Mouse (Mus musculus): ENCODE measurements around the gene Cd9. TPM values are rescaled to one million over a fixed set of nuclear protein-coding genes. Genes with fewer than 3 reads are reported as not detected.
"Not testable (repeated sequence)": the region's sequence is repeated elsewhere in the genome, so short reads cannot be mapped to it uniquely, and the experiment has no call there.

Cd9 gene
- total and polyA plus RNA-seq, 3 experiments, result 12.1 to 27.5 (median 21.6) TPM

DNA sequence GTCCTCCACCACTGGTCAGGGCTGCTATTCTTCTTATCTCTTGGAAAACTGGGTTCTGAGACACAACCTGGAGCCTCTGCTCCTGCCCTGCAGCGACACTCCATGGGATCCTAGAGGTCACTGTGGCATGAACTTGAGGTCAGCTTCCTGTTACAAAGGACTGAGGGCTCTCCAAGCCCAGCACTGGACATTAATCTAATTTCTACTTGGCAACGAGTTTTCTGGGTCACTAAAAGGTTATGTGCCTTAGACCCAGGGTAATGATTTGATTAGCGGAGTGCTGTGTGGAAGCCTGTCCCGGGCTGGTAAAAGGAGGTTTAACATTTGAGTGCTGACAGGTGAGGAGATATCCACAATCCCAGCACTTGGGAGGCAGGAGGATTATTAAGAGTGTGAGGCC is 9.0 kb downstream of the Cd9 start:
- dilution Hi-C loops (cut with MboI; ENCODE audit: extremely low pct_ligation_motif_present, extremely low pct_unique_long_range_greater_than_20kb, low sequenced_read_pairs) (no loop called here), in situ Hi-C loops (cut with MboI; ENCODE audit: low pct_ligation_motif_present, low pct_unique_long_range_greater_than_20kb, low sequenced_read_pairs) (no loop called here)
- Histone ChIP-seq H3K36me3 (replicated peaks in 1 of 2; ENCODE audit: control insufficient read depth in 1 of 2, insufficient read depth in 1 of 2, low read length in 1 of 2) (peaks cover 0 to 5% of the 10 kb centered on the region in 2 experiments), H3K4me3 (replicated peaks in 1 of 3; ENCODE audit: low read depth in 2 of 3, low read length in 2 of 3, poor library complexity in 1 of 3) (no peak overlapping the region), H3K4me1 (ENCODE audit: control insufficient read depth in 1 of 2, insufficient read depth in 2 of 2) (peaks cover 19 to 58% of the 10 kb centered on the region in 2 experiments), H3K27ac (ENCODE audit: insufficient read depth, low read depth) (no peak overlapping the region), H3K9ac (ENCODE audit: insufficient read depth, low read depth) (no peak overlapping the region), H3K9me3 (replicated peaks; ENCODE audit: low read length) (no peaks in the 10 kb centered on the region), H3K4me2 (ENCODE audit: insufficient read depth, low read depth, poor library complexity, severe bottlenecking) (no peak overlapping the region), H3K27me3 (replicated peaks) (no peaks in the 10 kb centered on the region), H3K79me2 (replicated peaks; ENCODE audit: control insufficient read depth, extremely low read depth, insufficient read depth, poor library complexity, severe bottlenecking) (no peaks in the 10 kb centered on the region)
- no peak for DNase-seq (ENCODE audit: extremely low read depth)
- no peak for TF ChIP-seq HCFC1 (IDR thresholded peaks at IDR 0.05; ENCODE audit: low read depth, low read length)
- no peak for TF ChIP-seq UBTF (IDR thresholded peaks at IDR 0.05; ENCODE audit: low read depth, low read length)
- TF ChIP-seq CHD2 (IDR thresholded peaks at IDR 0.05; ENCODE audit: low read length), result no peak

GRCm38 (mm10) chr6:125484721-125485120 is 9.9 kb downstream of the Cd9 start:
- Histone ChIP-seq H3K9ac (ENCODE audit: insufficient read depth, low read depth) (no peak overlapping the region), H3K4me2 (ENCODE audit: insufficient read depth, low read depth, poor library complexity, severe bottlenecking) (no peak overlapping the region), H3K9me3 (replicated peaks; ENCODE audit: low read length) (no peaks in the 10 kb centered on the region), H3K36me3 (replicated peaks in 1 of 2; ENCODE audit: control insufficient read depth in 1 of 2, insufficient read depth in 1 of 2, low read length in 1 of 2) (no peaks in the 10 kb centered on the region), H3K4me3 (replicated peaks in 1 of 3; ENCODE audit: low read depth in 2 of 3, low read length in 2 of 3, poor library complexity in 1 of 3) (no peak overlapping the region), H3K27me3 (replicated peaks) (no peaks in the 10 kb centered on the region), H3K27ac (ENCODE audit: insufficient read depth, low read depth) (no peak overlapping the region), H3K79me2 (replicated peaks; ENCODE audit: control insufficient read depth, extremely low read depth, insufficient read depth, poor library complexity, severe bottlenecking) (no peaks in the 10 kb centered on the region), H3K4me1 (ENCODE audit: control insufficient read depth in 1 of 2, insufficient read depth in 2 of 2) (peaks cover 26 to 59% of the 10 kb centered on the region in 2 experiments)
- no peak for DNase-seq (ENCODE audit: extremely low read depth)
- in situ Hi-C loops (cut with MboI; ENCODE audit: low pct_ligation_motif_present, low pct_unique_long_range_greater_than_20kb, low sequenced_read_pairs), result no loop called here
- TF ChIP-seq ETS1 (conservative IDR thresholded peaks at IDR 0.05; ENCODE audit: low read depth, low read length) (no peak), MAX (IDR thresholded peaks at IDR 0.05; ENCODE audit: low read length) (no peak), ZMIZ1 (IDR thresholded peaks at IDR 0.05; ENCODE audit: low read depth, low read length) (no peak)
- dilution Hi-C loops (cut with MboI; ENCODE audit: extremely low pct_ligation_motif_present, extremely low pct_unique_long_range_greater_than_20kb, low sequenced_read_pairs), result no loop called here

DNA sequence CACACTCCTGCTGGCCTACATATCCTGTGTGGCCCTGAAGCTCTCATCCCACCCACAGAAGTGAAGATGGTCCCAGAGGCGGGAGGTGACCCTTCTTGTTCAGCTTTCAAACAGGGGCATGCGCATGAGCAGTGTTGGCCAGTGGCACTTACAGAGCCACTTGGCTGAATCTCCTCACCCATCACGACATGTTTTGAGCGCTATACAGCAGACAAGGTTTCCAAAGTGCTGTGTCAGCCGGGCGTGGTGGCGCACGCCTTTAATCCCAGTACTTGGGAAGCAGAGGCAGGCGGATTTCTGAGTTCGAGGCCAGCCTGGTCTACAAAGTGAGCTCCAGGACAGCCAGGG is 10.3 kb downstream of the Cd9 start:
- peaks cover 30 to 59% of the 10 kb centered on the region in 2 experiments for H3K4me1 ChIP-seq (ENCODE audit: control insufficient read depth in 1 of 2, insufficient read depth in 2 of 2)

More for the DNA sequence above, 10.3 kb downstream of the Cd9 start:
- in situ Hi-C loops (cut with MboI; ENCODE audit: low pct_ligation_motif_present, low pct_unique_long_range_greater_than_20kb, low sequenced_read_pairs); H3K9me3 ChIP-seq (replicated peaks; ENCODE audit: low read length); H3K79me2 ChIP-seq (replicated peaks; ENCODE audit: control insufficient read depth, extremely low read depth, insufficient read depth, poor library complexity, severe bottlenecking); DNase-seq (ENCODE audit: extremely low read depth); H3K9ac ChIP-seq (ENCODE audit: insufficient read depth, low read depth); H3K36me3 ChIP-seq (replicated peaks in 1 of 2; ENCODE audit: control insufficient read depth in 1 of 2, insufficient read depth in 1 of 2, low read length in 1 of 2); dilution Hi-C loops (cut with MboI; ENCODE audit: extremely low pct_ligation_motif_present, extremely low pct_unique_long_range_greater_than_20kb, low sequenced_read_pairs); H3K4me3 ChIP-seq (replicated peaks in 1 of 3; ENCODE audit: low read depth in 2 of 3, low read length in 2 of 3, poor library complexity in 1 of 3); H3K27me3 ChIP-seq (replicated peaks): not testable (repeated sequence)
- Histone ChIP-seq H3K27ac (ENCODE audit: insufficient read depth, low read depth) (peak overlapping the region; percentile 74), H3K4me2 (ENCODE audit: insufficient read depth, low read depth, poor library complexity, severe bottlenecking) (0 out of 2 replicates have a peak overlapping the region, but pooled peaks have one; percentile 91)

Data from CH12.LX (cell line).